Mouse (Mus musculus): ENCODE data around the gene Gm8165. TPM values are rescaled to one million over a fixed set of nuclear protein-coding genes. Genes with fewer than 3 reads are reported as not detected.
"Not testable (repeated sequence)": the region's sequence is repeated elsewhere in the genome, so short reads cannot be mapped to it uniquely, and the experiment has no call there.

Gene Gm8165
- polyA plus RNA-seq (2015; fragmentation: Nextera tagmentation; extraction: Ambion mirVana): not detected in 2 replicates

- H3K9ac ChIP-seq; H3K4me3 ChIP-seq; H3K4me2 ChIP-seq; H3K27me3 ChIP-seq; H3K27ac ChIP-seq (replicated peaks); ATAC-seq (ENCODE audit: low read depth); H3K9me3 ChIP-seq; H3K36me3 ChIP-seq; H3K4me1 ChIP-seq (replicated peaks): not testable (repeated sequence)
- WGBS: 78% methylated on average over 1 of the region's 2 CpGs
Observed at GRCm38 (mm10) chr14:43677099-43677498, at the start of gene Gm8165. Gene Gm8165 (minus strand): TSS chr14:43677199.

GRCm38 (mm10) chr14:43697621-43698020 is 20.6 kb upstream of the Gm8165 start, which contains the start of gene Gm7324:
Gene Gm7324 (plus strand): TSS chr14:43697828.
- not testable (repeated sequence) for H3K4me2 ChIP-seq; H3K4me3 ChIP-seq; H3K27ac ChIP-seq (replicated peaks); H3K27me3 ChIP-seq; H3K9me3 ChIP-seq; ATAC-seq (ENCODE audit: low read depth); H3K36me3 ChIP-seq; H3K4me1 ChIP-seq (replicated peaks); H3K9ac ChIP-seq
- WGBS: 89% methylated on average over 4 of the region's 4 CpGs

Other genes starting within 250 kb of the Gm8165 start
- gene Gm5799, start 133.6 kb downstream of the Gm8165 start, polyA plus RNA-seq (2015; fragmentation: Nextera tagmentation; extraction: Ambion mirVana): not detected in 2 replicates
- not detected in 2 replicates for gene Gm17654, start 98.1 kb downstream of the Gm8165 start, polyA plus RNA-seq (2015; fragmentation: Nextera tagmentation; extraction: Ambion mirVana)
- not detected in 2 replicates for gene Gm10375, start 69.2 kb downstream of the Gm8165 start, polyA plus RNA-seq (2015; fragmentation: Nextera tagmentation; extraction: Ambion mirVana)
- gene Gm7324, start 20.6 kb upstream of the Gm8165 start, polyA plus RNA-seq (2015; fragmentation: Nextera tagmentation; extraction: Ambion mirVana): 1.5 and 1.6 TPM in 2 replicates
- not detected in 2 replicates for gene Gm16506, start 50.3 kb upstream of the Gm8165 start, polyA plus RNA-seq (2015; fragmentation: Nextera tagmentation; extraction: Ambion mirVana)
- not detected in 2 replicates for gene Gm6526, start 70.7 kb upstream of the Gm8165 start, polyA plus RNA-seq (2015; fragmentation: Nextera tagmentation; extraction: Ambion mirVana)
- not detected in 2 replicates for gene Gm8180, start 107.5 kb upstream of the Gm8165 start, polyA plus RNA-seq (2015; fragmentation: Nextera tagmentation; extraction: Ambion mirVana)
- gene Ear1, start 198.3 kb upstream of the Gm8165 start, polyA plus RNA-seq (2015; fragmentation: Nextera tagmentation; extraction: Ambion mirVana): 0.38 TPM in 1 of 2 replicates, not detected in the other
- not detected in 2 replicates for gene Ear10, start 246.4 kb upstream of the Gm8165 start, polyA plus RNA-seq (2015; fragmentation: Nextera tagmentation; extraction: Ambion mirVana)
- 5.7 and 6.5 TPM in 2 replicates for gene Gm8113, start 248.2 kb upstream of the Gm8165 start, polyA plus RNA-seq (2015; fragmentation: Nextera tagmentation; extraction: Ambion mirVana)

Data from neural tube, embryonic 13.5 days (tissue).